In the genomic region with DNA sequence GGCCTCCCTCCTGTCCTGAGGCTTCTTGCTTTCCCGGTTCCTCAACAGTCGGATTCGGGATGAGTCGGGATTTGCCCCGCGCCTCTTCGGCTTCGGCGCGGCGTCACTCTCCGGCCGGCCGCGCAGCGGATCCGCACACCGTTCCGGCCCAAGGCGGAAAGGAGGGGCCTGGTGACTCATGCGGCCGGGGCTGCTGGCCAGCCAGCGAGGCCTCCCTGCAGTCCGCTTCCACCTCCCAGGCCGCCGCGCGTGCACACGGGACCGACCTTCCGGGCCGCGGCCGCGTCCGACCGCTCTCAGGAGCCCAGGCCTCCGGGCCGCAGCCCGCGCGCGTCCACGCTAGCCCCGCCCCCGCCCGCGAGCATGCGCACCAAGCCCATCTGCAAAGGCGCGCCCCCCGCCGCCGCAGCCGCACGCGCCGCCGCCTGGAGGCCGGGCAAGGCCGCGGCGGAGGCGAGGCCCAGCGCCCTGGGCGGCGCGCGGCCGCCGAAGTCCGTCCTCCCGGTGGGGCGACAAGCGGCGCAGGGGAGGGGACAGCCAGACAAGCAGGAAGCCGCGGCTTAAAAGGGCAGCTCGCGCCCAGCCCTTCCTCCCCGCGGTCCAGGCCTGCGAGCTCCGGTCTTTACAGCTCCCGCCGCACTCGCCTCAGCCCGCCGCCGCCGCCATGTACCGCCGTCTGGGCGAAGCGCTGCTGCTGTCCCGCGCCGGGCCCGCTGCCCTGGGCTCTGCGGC, we compare ENCODE assay signal across 8 mouse cellular contexts. TPM values are rescaled to one million over a fixed set of nuclear protein-coding genes. Genes with fewer than 3 reads are reported as not detected.
DNase-seq lines count a peak whose midpoint lies in the region; ATAC-seq lines count a peak whose summit lies in the region.

A gene (minus strand): TSS at position 260 of the 732 bp plus-strand sequence.
A gene (plus strand): TSS at position 494 of the 732 bp plus-strand sequence.

- H3K9me3 ChIP-seq in forebrain, embryonic 11.5 days (ENCODE audit: control insufficient read depth, low read length) = no peaks in the 10 kb centered on the region
- no peaks in the 10 kb centered on the region for H3K9me3 ChIP-seq in heart, embryonic 16.5 days (replicated peaks; ENCODE audit: control insufficient read depth, low read length)
- no peaks in the 10 kb centered on the region for H3K9me3 ChIP-seq in liver, embryonic 15.5 days (replicated peaks)
- no peaks in the 10 kb centered on the region for H3K9me3 ChIP-seq in neural tube, embryonic 12.5 days

- H3K36me3 ChIP-seq in forebrain, embryonic 11.5 days (ENCODE audit: control insufficient read depth, insufficient read depth, low read length) = no peaks in the 10 kb centered on the region
- no peaks in the 10 kb centered on the region for H3K36me3 ChIP-seq in heart, embryonic 16.5 days (ENCODE audit: control insufficient read depth, insufficient read depth)
- H3K36me3 ChIP-seq in liver, embryonic 15.5 days (replicated peaks) = no peaks in the 10 kb centered on the region
- H3K36me3 ChIP-seq in neural tube, embryonic 12.5 days = no peaks in the 10 kb centered on the region

- H3K4me3 ChIP-seq in forebrain, embryonic 11.5 days (ENCODE audit: low read depth, low read length) = peak within 1 kb of the TSS; percentile 85
- H3K4me3 ChIP-seq in heart, embryonic 16.5 days (ENCODE audit: low read length) = peak within 1 kb of the TSS; percentile 85
- H3K4me3 ChIP-seq in liver, embryonic 15.5 days (replicated peaks) = peak within 1 kb of the TSS; percentile 79
- peak within 1 kb of the TSS; percentile 94 for H3K4me3 ChIP-seq in neural tube, embryonic 12.5 days

- WGBS in forebrain, embryonic 11.5 days = under 1% methylated on average over 77 of the region's 100 CpGs
- under 1% methylated on average over 95 of the region's 100 CpGs for WGBS in heart, embryonic 16.5 days
- under 1% methylated on average over 100 of the region's 100 CpGs for WGBS in liver, embryonic 15.5 days (ENCODE audit: insufficient replicate concordance)
- WGBS in neural tube, embryonic 12.5 days = under 1% methylated on average over 98 of the region's 100 CpGs

- no peaks in the 10 kb centered on the region for H3K27me3 ChIP-seq in forebrain, embryonic 11.5 days (ENCODE audit: control insufficient read depth, insufficient read depth, low read length)
- H3K27me3 ChIP-seq in heart, embryonic 16.5 days (ENCODE audit: control insufficient read depth, insufficient read depth, low read length) = no peaks in the 10 kb centered on the region
- 0 out of 2 replicates have a peak, but pooled peaks cover 8% of the 10 kb centered on the region for H3K27me3 ChIP-seq in liver, embryonic 15.5 days
- H3K27me3 ChIP-seq in neural tube, embryonic 12.5 days (replicated peaks) = no peaks in the 10 kb centered on the region

- ATAC-seq in CD4-positive, CD25-positive, alpha-beta regulatory T cell, adult 4 months = peak; percentile 85
- ATAC-seq in forebrain, embryonic 11.5 days (replicated peaks; ENCODE audit: low FRiP score) = peak; percentile 97
- peak; percentile 96 for ATAC-seq in heart, embryonic 16.5 days (replicated peaks; ENCODE audit: extremely low read depth, insufficient read depth, low FRiP score)
- peak; percentile 92 for ATAC-seq in liver, embryonic 15.5 days (ENCODE audit: insufficient read depth)
- ATAC-seq in neural tube, embryonic 12.5 days (ENCODE audit: low FRiP score, low read depth) = peak; percentile 96

- peak within 1 kb of the TSS; percentile 90 for H3K27ac ChIP-seq in forebrain, embryonic 11.5 days (ENCODE audit: low read depth, low read length)
- H3K27ac ChIP-seq in heart, embryonic 16.5 days (ENCODE audit: low read length) = peak within 1 kb of the TSS; percentile 95
- peak within 1 kb of the TSS; percentile 82 for H3K27ac ChIP-seq in liver, embryonic 15.5 days (replicated peaks)
- peak within 1 kb of the TSS; percentile 96 for H3K27ac ChIP-seq in neural tube, embryonic 12.5 days

- peak within 1 kb of the TSS; percentile 90 for H3K4me2 ChIP-seq in forebrain, embryonic 11.5 days (ENCODE audit: low read depth, low read length, severe bottlenecking)
- peak within 1 kb of the TSS; percentile 91 for H3K4me2 ChIP-seq in heart, embryonic 16.5 days (ENCODE audit: low read depth, low read length)
- H3K4me2 ChIP-seq in liver, embryonic 15.5 days = peak within 1 kb of the TSS; percentile 98
- H3K4me2 ChIP-seq in neural tube, embryonic 12.5 days (replicated peaks) = peak within 1 kb of the TSS; percentile 84

- peak within 1 kb of the TSS; percentile 95 for H3K9ac ChIP-seq in forebrain, embryonic 11.5 days (ENCODE audit: low read length)
- H3K9ac ChIP-seq in heart, embryonic 16.5 days (ENCODE audit: low read length) = peak within 1 kb of the TSS; percentile 95
- peak within 1 kb of the TSS; percentile 82 for H3K9ac ChIP-seq in liver, embryonic 15.5 days
- peak within 1 kb of the TSS; percentile 94 for H3K9ac ChIP-seq in neural tube, embryonic 12.5 days

- H3K4me1 ChIP-seq in forebrain, embryonic 11.5 days (replicated peaks; ENCODE audit: control insufficient read depth, insufficient read depth, low read length) = peaks cover 2% of the 10 kb centered on the region; the same call in 1 of the 2 replicates
- peaks cover 15% of the 10 kb centered on the region for H3K4me1 ChIP-seq in heart, embryonic 16.5 days (ENCODE audit: control insufficient read depth, insufficient read depth, low read length)
- peaks cover 26% of the 10 kb centered on the region for H3K4me1 ChIP-seq in liver, embryonic 15.5 days (replicated peaks)
- H3K4me1 ChIP-seq in neural tube, embryonic 12.5 days = peaks cover 16% of the 10 kb centered on the region

- peak; percentile 78 for DNase-seq in c-Kit-positive CD71-negative TER-119-negative erythroid progenitor cells, embryonic 14.5 days (ENCODE audit: low read depth)
- DNase-seq in forebrain, embryonic 11.5 days (ENCODE audit: low spot score) = peak; percentile 99
- DNase-seq in kidney, postnatal 36 days = peak; percentile 97 to 98
- peak; percentile 84 for DNase-seq in telencephalon, adult 2 months (ENCODE audit: low read depth, low spot score)

RNA-seq across cellular contexts. Expression of the first gene that starts in this region (rescaled TPM):
- polyA plus RNA-seq in CD4-positive, CD25-positive, alpha-beta regulatory T cell, adult 4 months (2017; shearing (Covaris generic)) = 10 to 100 TPM in 1 of 2 experiments, 1 to 10 TPM in 1; 8.8 to 12.1 TPM
- polyA plus RNA-seq in forebrain, embryonic 11.5 days (2014; fragmentation: Nextera tagmentation; extraction: Ambion mirVana) = 9.0 and 10.3 TPM in 2 replicates
- 7.7 and 8.9 TPM in 2 replicates for polyA plus RNA-seq in heart, embryonic 16.5 days (2015; fragmentation: Nextera tagmentation; extraction: Ambion mirVana)
- 7.1 and 8.4 TPM in 2 replicates for polyA plus RNA-seq in liver, embryonic 15.5 days (2015; fragmentation: Nextera tagmentation; extraction: Ambion mirVana)
- 7.0 and 7.2 TPM in 2 replicates for polyA plus RNA-seq in neural tube, embryonic 12.5 days (2016; fragmentation: Nextera tagmentation; extraction: Ambion mirVana)

RNA-seq across cellular contexts. Expression of the second gene that starts in this region (rescaled TPM):
- 10 to 100 TPM; 22.9 to 42.0 TPM for polyA plus RNA-seq in CD4-positive, CD25-positive, alpha-beta regulatory T cell, adult 4 months (2017; shearing (Covaris generic))
- 89.4 TPM in 2 replicates for polyA plus RNA-seq in forebrain, embryonic 11.5 days (2014; fragmentation: Nextera tagmentation; extraction: Ambion mirVana)
- polyA plus RNA-seq in heart, embryonic 16.5 days (2015; fragmentation: Nextera tagmentation; extraction: Ambion mirVana) = 54.1 and 56.8 TPM in 2 replicates
- 142 and 159 TPM in 2 replicates for polyA plus RNA-seq in liver, embryonic 15.5 days (2015; fragmentation: Nextera tagmentation; extraction: Ambion mirVana)
- polyA plus RNA-seq in neural tube, embryonic 12.5 days (2016; fragmentation: Nextera tagmentation; extraction: Ambion mirVana) = 95.7 and 107 TPM in 2 replicates

Comparison
In these comparisons a context has a peak if more than half of its experiments do, and no peak if none do; other contexts are left out.
1. Peak in every context shown above with its lines: DNase-seq, ATAC-seq, H3K4me3 ChIP-seq and H3K27ac ChIP-seq.